Mouse (Mus musculus): ENCODE measurements around the gene Fam222a. TPM values are rescaled to one million over a fixed set of nuclear protein-coding genes. Genes with fewer than 3 reads are reported as not detected.
A peak's percentile ranks its signal among the peaks of the same experiment; 100 is the strongest.

Gene Fam222a
- polyA plus RNA-seq, 1 experiment from 2014 or later: 3.4 TPM

GRCm38 (mm10) chr5:114587908-114588307 is 20.1 kb downstream of the Fam222a start:
- no peak for ATAC-seq (ENCODE audit: insufficient number of reproducible peaks, insufficient read depth, low FRiP score, low TSS enrichment)
- Histone ChIP-seq H3K36me3 (no peaks in the 10 kb centered on the region), H3K4me2 (replicated peaks) (no peak overlapping the region), H3K9me3 (no peaks in the 10 kb centered on the region), H3K4me1 (peaks cover 77% of the 10 kb centered on the region), H3K27me3 (no peaks in the 10 kb centered on the region), H3K27ac (no peak overlapping the region), H3K9ac (no peak overlapping the region), H3K4me3 (no peak overlapping the region)
- WGBS: 36% methylated on average over 9 of the region's 9 CpGs

GRCm38 (mm10) chr5:114588416-114588815 is 20.6 kb downstream of the Fam222a start:
- H3K36me3 ChIP-seq: no peaks in the 10 kb centered on the region
- no peaks in the 10 kb centered on the region for H3K27me3 ChIP-seq
- peaks cover 77% of the 10 kb centered on the region for H3K4me1 ChIP-seq
- 36% methylated on average over 10 of the region's 10 CpGs for WGBS
- no peak overlapping the region for H3K27ac ChIP-seq
- H3K4me2 ChIP-seq (replicated peaks): no peak overlapping the region
- no peaks in the 10 kb centered on the region for H3K9me3 ChIP-seq
- no peak overlapping the region for H3K4me3 ChIP-seq
- H3K9ac ChIP-seq: no peak overlapping the region
- ATAC-seq (ENCODE audit: insufficient number of reproducible peaks, insufficient read depth, low FRiP score, low TSS enrichment): no peak

GRCm38 (mm10) chr5:114589026-114589425 is 21.2 kb downstream of the Fam222a start:
- whole genome bisulfite sequencing: 18% methylated on average over 6 of the region's 6 CpGs
- H3K27ac ChIP-seq: no peak overlapping the region

GRCm38 (mm10) chr5:114589454-114589853 is 21.6 kb downstream of the Fam222a start:
- 14% methylated on average over 2 of the region's 2 CpGs for WGBS
- H3K27ac ChIP-seq: no peak overlapping the region

More at GRCm38 (mm10) chr5:114589026-114589425, 21.2 kb downstream of the Fam222a start:
- no peak for ATAC-seq (ENCODE audit: insufficient number of reproducible peaks, insufficient read depth, low FRiP score, low TSS enrichment)
- H3K4me3 ChIP-seq: no peak overlapping the region
- H3K9ac ChIP-seq: no peak overlapping the region
- H3K4me2 ChIP-seq (replicated peaks): no peak overlapping the region
- H3K9me3 ChIP-seq: no peaks in the 10 kb centered on the region
- no peaks in the 10 kb centered on the region for H3K36me3 ChIP-seq
- H3K4me1 ChIP-seq: peaks cover 77% of the 10 kb centered on the region
- no peaks in the 10 kb centered on the region for H3K27me3 ChIP-seq

GRCm38 (mm10) chr5:114590043-114590913 is 22.5 kb downstream of the Fam222a start:
- Histone ChIP-seq H3K36me3 (no peaks in the 10 kb centered on the region), H3K27me3 (no peaks in the 10 kb centered on the region), H3K27ac (no peak overlapping the region), H3K9ac (no peak overlapping the region), H3K9me3 (no peaks in the 10 kb centered on the region), H3K4me1 (peaks cover 77% of the 10 kb centered on the region), H3K4me2 (replicated peaks) (no peak overlapping the region), H3K4me3 (no peak overlapping the region)
- no peak for ATAC-seq (ENCODE audit: insufficient number of reproducible peaks, insufficient read depth, low FRiP score, low TSS enrichment)
- WGBS: 78% methylated on average over 17 of the region's 17 CpGs

More at GRCm38 (mm10) chr5:114589454-114589853, 21.6 kb downstream of the Fam222a start:
- no peak overlapping the region for H3K9ac ChIP-seq
- no peak overlapping the region for H3K4me2 ChIP-seq (replicated peaks)
- no peaks in the 10 kb centered on the region for H3K27me3 ChIP-seq
- no peaks in the 10 kb centered on the region for H3K36me3 ChIP-seq
- H3K9me3 ChIP-seq: no peaks in the 10 kb centered on the region
- no peak overlapping the region for H3K4me3 ChIP-seq
- peaks cover 77% of the 10 kb centered on the region for H3K4me1 ChIP-seq
- no peak for ATAC-seq (ENCODE audit: insufficient number of reproducible peaks, insufficient read depth, low FRiP score, low TSS enrichment)

GRCm38 (mm10) chr5:114591151-114591561 is 23.3 kb downstream of the Fam222a start:
- no peak for ATAC-seq (ENCODE audit: insufficient number of reproducible peaks, insufficient read depth, low FRiP score, low TSS enrichment)
- no peak overlapping the region for H3K4me2 ChIP-seq (replicated peaks)
- no peak overlapping the region for H3K9ac ChIP-seq

GRCm38 (mm10) chr5:114592463-114593160 is 24.8 kb downstream of the Fam222a start:
- no peak for ATAC-seq (ENCODE audit: insufficient number of reproducible peaks, insufficient read depth, low FRiP score, low TSS enrichment)
- H3K4me1 ChIP-seq: peaks cover 77% of the 10 kb centered on the region
- peak overlapping the region; percentile 13; the same call in 1 of the 2 replicates for H3K4me2 ChIP-seq (replicated peaks)
- no peaks in the 10 kb centered on the region for H3K27me3 ChIP-seq
- 44% methylated on average over 19 of the region's 19 CpGs for WGBS
- no peaks in the 10 kb centered on the region for H3K9me3 ChIP-seq
- H3K27ac ChIP-seq: peak overlapping the region; percentile 69; the same call in 1 of the 2 replicates
- H3K4me3 ChIP-seq: no peak overlapping the region
- no peaks in the 10 kb centered on the region for H3K36me3 ChIP-seq
- no peak overlapping the region for H3K9ac ChIP-seq

More at GRCm38 (mm10) chr5:114591151-114591561, 23.3 kb downstream of the Fam222a start:
- Histone ChIP-seq H3K4me1 (peaks cover 68% of the 10 kb centered on the region), H3K9me3 (no peaks in the 10 kb centered on the region), H3K27ac (no peak overlapping the region; the same call in 1 of the 2 replicates), H3K4me3 (no peak overlapping the region), H3K27me3 (no peaks in the 10 kb centered on the region), H3K36me3 (no peaks in the 10 kb centered on the region)
- 54% methylated on average over 15 of the region's 15 CpGs for WGBS

GRCm38 (mm10) chr5:114593161-114593821 is 25.5 kb downstream of the Fam222a start:
- Histone ChIP-seq H3K9me3 (no peaks in the 10 kb centered on the region), H3K36me3 (no peaks in the 10 kb centered on the region), H3K4me2 (replicated peaks) (peak overlapping the region; percentile 13), H3K27ac (peak overlapping the region; percentile 46; the same call in 1 of the 2 replicates), H3K4me1 (peaks cover 75% of the 10 kb centered on the region), H3K9ac (no peak overlapping the region), H3K27me3 (no peaks in the 10 kb centered on the region), H3K4me3 (no peak overlapping the region)
- ATAC-seq (ENCODE audit: insufficient number of reproducible peaks, insufficient read depth, low FRiP score, low TSS enrichment): no peak
- WGBS: 37% methylated on average over 12 of the region's 12 CpGs

- no peaks in the 10 kb centered on the region for H3K9me3 ChIP-seq
- H3K9ac ChIP-seq: no peak overlapping the region
- H3K36me3 ChIP-seq: no peaks in the 10 kb centered on the region
- no peak for ATAC-seq (ENCODE audit: insufficient number of reproducible peaks, insufficient read depth, low FRiP score, low TSS enrichment)
- WGBS: 81% methylated on average over 5 of the region's 5 CpGs
- no peak overlapping the region for H3K4me2 ChIP-seq (replicated peaks)
- H3K27ac ChIP-seq: peak overlapping the region; percentile 46; the same call in 1 of the 2 replicates
- H3K4me3 ChIP-seq: no peak overlapping the region
- peaks cover 68% of the 10 kb centered on the region for H3K4me1 ChIP-seq
- H3K27me3 ChIP-seq: no peaks in the 10 kb centered on the region
Observed at GRCm38 (mm10) chr5:114593949-114594348, 26.1 kb downstream of the Fam222a start.

GRCm38 (mm10) chr5:114594741-114595241 is 27.0 kb downstream of the Fam222a start:
- H3K9ac ChIP-seq: no peak overlapping the region
- no peaks in the 10 kb centered on the region for H3K27me3 ChIP-seq
- 39% methylated on average over 15 of the region's 15 CpGs for WGBS

GRCm38 (mm10) chr5:114596604-114597003 is 28.8 kb downstream of the Fam222a start:
- WGBS: 17% methylated on average over 10 of the region's 10 CpGs
- H3K9me3 ChIP-seq: no peaks in the 10 kb centered on the region

More at GRCm38 (mm10) chr5:114594741-114595241, 27.0 kb downstream of the Fam222a start:
- ATAC-seq (ENCODE audit: insufficient number of reproducible peaks, insufficient read depth, low FRiP score, low TSS enrichment): no peak
- H3K9me3 ChIP-seq: no peaks in the 10 kb centered on the region
- peak overlapping the region; percentile 46; the same call in 1 of the 2 replicates for H3K27ac ChIP-seq
- H3K4me3 ChIP-seq: no peak overlapping the region
- 0 out of 2 replicates have a peak overlapping the region, but pooled peaks have one; percentile 2 for H3K4me2 ChIP-seq (replicated peaks)
- H3K36me3 ChIP-seq: no peaks in the 10 kb centered on the region
- H3K4me1 ChIP-seq: peaks cover 60% of the 10 kb centered on the region

More at GRCm38 (mm10) chr5:114596604-114597003, 28.8 kb downstream of the Fam222a start:
- Histone ChIP-seq H3K4me2 (replicated peaks) (no peak overlapping the region), H3K4me1 (peaks cover 49% of the 10 kb centered on the region), H3K36me3 (no peaks in the 10 kb centered on the region), H3K27me3 (no peaks in the 10 kb centered on the region), H3K27ac (no peak overlapping the region), H3K4me3 (no peak overlapping the region), H3K9ac (0 out of 2 replicates have a peak overlapping the region, but pooled peaks have one; percentile 4)
- no peak for ATAC-seq (ENCODE audit: insufficient number of reproducible peaks, insufficient read depth, low FRiP score, low TSS enrichment)

Measured in embryonic facial prominence, embryonic 12.5 days (tissue).